Mouse (Mus musculus) lung, postnatal 0 days (tissue): ENCODE results near the gene Mks1.

Experiments
- CTCF ChIP-seq: IDR thresholded peaks from 2 replicates; pipeline ENCODE4 v1.5.1; 2016; ENCODE audit warnings: antibody characterized with exemption, mild to moderate bottlenecking
- EP300 ChIP-seq: IDR thresholded peaks from 2 replicates; pipeline ENCODE4 v1.6.1; 2016; ENCODE audit warnings: antibody characterized with exemption, mild to moderate bottlenecking, control low read depth

GRCm38 (mm10) chr11:87871766-87872165, 18.8 kb downstream of the Mks1 start:
- TF ChIP-seq CTCF (no peak), EP300 (no peak)
